Mouse (Mus musculus): ENCODE data around the gene Art5. TPM values are rescaled to one million over a fixed set of nuclear protein-coding genes. Genes with fewer than 3 reads are reported as not detected.
A peak's percentile ranks its signal among the peaks of the same experiment; 100 is the strongest.
"Not testable (repeated sequence)": the region's sequence is repeated elsewhere in the genome, so short reads cannot be mapped to it uniquely, and the experiment has no call there.

Gene Art5
- polyA plus RNA-seq, 1 experiment = 0.33 TPM

DNA sequence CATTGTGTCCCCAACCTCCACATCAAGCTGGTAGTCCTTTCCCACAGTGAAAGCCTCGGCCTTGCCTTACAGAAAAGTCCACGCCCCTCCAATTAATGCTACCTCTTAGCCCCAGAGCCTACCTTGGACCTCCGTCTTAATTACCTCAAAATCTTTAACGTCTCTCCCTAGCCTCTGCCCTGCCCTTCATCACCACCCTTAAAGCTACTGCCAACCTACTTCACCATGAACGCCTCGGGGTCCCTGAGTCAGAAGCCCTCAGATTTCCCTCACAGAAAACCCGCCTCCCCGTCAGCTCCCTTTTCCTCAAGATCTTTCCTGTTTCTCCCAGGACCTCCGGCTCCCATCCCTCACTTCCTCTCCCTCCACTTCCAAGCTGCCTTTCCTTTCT lies 44.6 kb downstream of the Art5 start:
- H3K27me3 ChIP-seq (replicated peaks; ENCODE audit: control insufficient read depth, insufficient read depth, low read length) = no peaks in the 10 kb centered on the region
- H3K27ac ChIP-seq (ENCODE audit: insufficient read depth, low read depth, low read length) = peak overlapping the region; percentile 33; the same call in 1 of the 2 replicates
- under 1% methylated on average over 9 of the region's 9 CpGs for WGBS
- H3K36me3 ChIP-seq (ENCODE audit: control insufficient read depth, insufficient read depth, low read length) = no peaks in the 10 kb centered on the region
- peaks cover 2% of the 10 kb centered on the region; the same call in 1 of the 2 replicates for H3K4me1 ChIP-seq (ENCODE audit: control insufficient read depth, insufficient read depth, low read length)
- no peak for TF ChIP-seq POLR2A (IDR thresholded peaks at IDR 0.05; ENCODE audit: low read depth, low read length)
- no peak for TF ChIP-seq CTCF (conservative IDR thresholded peaks at IDR 0.05; ENCODE audit: insufficient read depth, insufficient read length, low read depth, low read length)
- DNase-seq = no peak
- H3K4me3 ChIP-seq (ENCODE audit: insufficient read depth, low read depth, low read length) = peak overlapping the region; percentile 69

DNA sequence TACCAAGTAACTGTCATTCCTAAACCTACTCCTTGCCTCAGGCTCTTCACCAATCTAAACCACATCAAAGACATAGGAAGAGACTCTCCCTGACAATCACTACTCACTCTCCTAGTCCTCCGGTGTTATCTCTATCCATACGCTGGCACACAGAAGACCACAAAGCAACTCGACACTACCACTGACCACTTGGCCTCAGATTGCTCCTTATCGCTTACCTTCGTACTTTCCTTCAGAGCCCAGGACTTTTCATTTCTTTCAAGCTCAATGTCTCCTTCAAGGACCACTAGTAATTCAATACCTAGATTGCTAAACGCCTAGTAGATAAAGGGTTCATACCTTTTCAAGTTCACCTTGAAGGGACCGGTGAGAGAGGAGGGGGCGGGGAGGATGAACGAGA lies 45.4 kb downstream of the Art5 start:
- 64% methylated on average over 9 of the region's 9 CpGs for WGBS
- TF ChIP-seq POLR2A (IDR thresholded peaks at IDR 0.05; ENCODE audit: low read depth, low read length) (no peak), CTCF (conservative IDR thresholded peaks at IDR 0.05; ENCODE audit: insufficient read depth, insufficient read length, low read depth, low read length) (no peak)
- H3K27me3 ChIP-seq (replicated peaks; ENCODE audit: control insufficient read depth, insufficient read depth, low read length) = no peaks in the 10 kb centered on the region
- peaks cover 2% of the 10 kb centered on the region; the same call in 1 of the 2 replicates for H3K4me1 ChIP-seq (ENCODE audit: control insufficient read depth, insufficient read depth, low read length)
- H3K27ac ChIP-seq (ENCODE audit: insufficient read depth, low read depth, low read length) = no peak overlapping the region
- no peaks in the 10 kb centered on the region for H3K36me3 ChIP-seq (ENCODE audit: control insufficient read depth, insufficient read depth, low read length)
- DNase-seq = no peak
- no peak overlapping the region for H3K4me3 ChIP-seq (ENCODE audit: insufficient read depth, low read depth, low read length)

DNA sequence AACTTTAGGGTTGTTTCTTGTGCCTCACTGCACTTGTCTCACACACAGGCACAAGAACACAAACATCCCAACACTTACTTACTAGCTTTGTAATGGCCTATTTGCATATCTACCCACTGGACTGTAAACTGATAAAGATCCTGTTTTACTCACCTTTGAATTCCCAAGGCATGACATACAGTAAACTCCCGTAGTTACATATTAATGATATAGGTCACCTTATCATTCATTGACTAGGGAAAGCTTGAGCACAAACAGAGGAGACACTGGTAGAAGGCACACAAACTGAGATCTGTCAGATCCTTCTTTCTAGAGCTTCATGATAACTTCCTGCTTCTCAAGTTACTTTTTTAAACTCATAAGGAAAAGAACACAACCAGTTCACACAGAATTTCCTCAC lies 47.1 kb downstream of the Art5 start:
- DNase-seq = no peak
- H3K27me3 ChIP-seq (replicated peaks; ENCODE audit: control insufficient read depth, insufficient read depth, low read length) = no peaks in the 10 kb centered on the region
- H3K4me1 ChIP-seq (ENCODE audit: control insufficient read depth, insufficient read depth, low read length) = peaks cover 2% of the 10 kb centered on the region; the same call in 1 of the 2 replicates
- 19% methylated on average over 1 of the region's 1 CpGs for WGBS
- no peak overlapping the region for H3K27ac ChIP-seq (ENCODE audit: insufficient read depth, low read depth, low read length)
- no peak overlapping the region for H3K4me3 ChIP-seq (ENCODE audit: insufficient read depth, low read depth, low read length)
- TF ChIP-seq CTCF (conservative IDR thresholded peaks at IDR 0.05; ENCODE audit: insufficient read depth, insufficient read length, low read depth, low read length) = no peak
- no peaks in the 10 kb centered on the region for H3K36me3 ChIP-seq (ENCODE audit: control insufficient read depth, insufficient read depth, low read length)

DNA sequence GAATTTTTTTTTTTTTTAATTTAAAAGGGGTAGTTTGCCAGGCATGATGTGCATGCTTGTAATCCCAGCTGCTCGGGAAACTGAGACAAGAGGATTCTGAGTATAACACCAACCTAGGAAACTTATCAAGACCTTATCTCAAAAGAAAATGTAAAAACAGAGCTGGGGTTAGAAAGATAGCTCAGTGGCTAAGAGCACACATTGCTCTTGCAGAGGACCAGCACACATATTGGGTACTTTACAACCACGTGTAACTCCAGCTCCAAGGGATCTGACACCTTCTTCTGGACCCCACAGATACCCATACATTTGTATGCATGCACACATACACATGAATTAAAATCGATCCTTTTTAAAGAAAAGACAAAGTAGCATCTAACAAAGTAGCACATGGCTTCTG lies 47.9 kb downstream of the Art5 start:
- 78% methylated on average over 3 of the region's 3 CpGs for WGBS
- no peak for TF ChIP-seq CTCF (conservative IDR thresholded peaks at IDR 0.05; ENCODE audit: insufficient read depth, insufficient read length, low read depth, low read length)
- TF ChIP-seq POLR2A (IDR thresholded peaks at IDR 0.05; ENCODE audit: low read depth, low read length) = no peak
- DNase-seq = no peak
- Histone ChIP-seq H3K27me3 (replicated peaks; ENCODE audit: control insufficient read depth, insufficient read depth, low read length) (no peaks in the 10 kb centered on the region), H3K27ac (ENCODE audit: insufficient read depth, low read depth, low read length) (no peak overlapping the region), H3K4me1 (ENCODE audit: control insufficient read depth, insufficient read depth, low read length) (peaks cover 2% of the 10 kb centered on the region; the same call in 1 of the 2 replicates), H3K36me3 (ENCODE audit: control insufficient read depth, insufficient read depth, low read length) (no peaks in the 10 kb centered on the region), H3K4me3 (ENCODE audit: insufficient read depth, low read depth, low read length) (no peak overlapping the region)

DNA sequence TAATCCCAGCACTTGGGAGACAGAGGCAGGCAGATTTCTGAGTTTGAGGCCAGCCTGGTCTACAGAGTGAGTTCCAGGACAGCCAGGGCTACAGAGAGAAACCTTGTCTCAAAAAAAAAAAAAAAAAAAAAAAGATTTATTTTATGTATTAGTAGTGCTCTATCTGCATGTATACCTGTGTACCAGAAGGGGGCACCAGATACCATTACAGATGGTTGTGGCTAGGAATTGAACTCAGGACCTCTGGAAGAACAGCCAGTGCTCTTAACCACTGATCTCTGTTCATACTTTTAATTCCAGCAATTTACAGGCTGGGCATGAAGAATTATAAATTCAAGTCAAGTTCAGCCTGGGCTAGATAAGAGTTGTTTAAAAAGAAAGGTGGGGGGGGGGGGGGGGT lies 60.8 kb downstream of the Art5 start:
- not testable (repeated sequence) for H3K36me3 ChIP-seq (ENCODE audit: control insufficient read depth, insufficient read depth, low read length); H3K27me3 ChIP-seq (replicated peaks; ENCODE audit: control insufficient read depth, insufficient read depth, low read length); H3K27ac ChIP-seq (ENCODE audit: insufficient read depth, low read depth, low read length); H3K4me3 ChIP-seq (ENCODE audit: insufficient read depth, low read depth, low read length); H3K4me1 ChIP-seq (ENCODE audit: control insufficient read depth, insufficient read depth, low read length)
- DNase-seq = peak; percentile 15

Other genes starting within 250 kb of the Art5 start
- 40.2 and 42.6 TPM in 2 replicates for gene Anapc15, start 245.8 kb downstream of the Art5 start, polyA plus RNA-seq (2012; rRNA removed)
- gene Folr1, start 238.7 kb downstream of the Art5 start, polyA plus RNA-seq (2012; rRNA removed) = 942 and 1,044 TPM in 2 replicates
- 255 and 267 TPM in 2 replicates for gene Lamtor1, start 203.6 kb downstream of the Art5 start, polyA plus RNA-seq (2012; rRNA removed)
- 0.09 and 0.14 TPM in 2 replicates for gene Tomt, start 203.1 kb downstream of the Art5 start, polyA plus RNA-seq (2012; rRNA removed)
- 19.6 and 21.6 TPM in 2 replicates for gene Lrrc51, start 175.6 kb downstream of the Art5 start, polyA plus RNA-seq (2012; rRNA removed)
- 71.8 and 77.5 TPM in 2 replicates for gene Numa1, start 175.4 kb downstream of the Art5 start, polyA plus RNA-seq (2012; rRNA removed)
- 18.9 and 22.9 TPM in 2 replicates for gene Il18bp, start 90.8 kb downstream of the Art5 start, polyA plus RNA-seq (2012; rRNA removed)
- 42.7 and 43.8 TPM in 2 replicates for gene Rnf121, start 44.0 kb downstream of the Art5 start, polyA plus RNA-seq (2012; rRNA removed)
- 12.3 and 13.2 TPM in 2 replicates for gene Xndc1, start 44.0 kb downstream of the Art5 start, polyA plus RNA-seq (2012; rRNA removed)
- gene Xntrpc, start 43.8 kb downstream of the Art5 start, polyA plus RNA-seq (2012; rRNA removed) = 1.8 and 2.5 TPM in 2 replicates
- gene Trpc2, start 26.4 kb downstream of the Art5 start, polyA plus RNA-seq (2012; rRNA removed) = not detected in 2 replicates
- gene Art1, start 7.7 kb downstream of the Art5 start, polyA plus RNA-seq (2012; rRNA removed) = 0.08 and 3.8 TPM in 2 replicates
- 0.03 TPM in 1 of 2 replicates, not detected in the other for gene Chrna10, start 7.3 kb upstream of the Art5 start, polyA plus RNA-seq (2012; rRNA removed)
- 13.0 and 13.3 TPM in 2 replicates for gene Nup98, start 100.7 kb upstream of the Art5 start, polyA plus RNA-seq (2012; rRNA removed)
- 50.8 and 65.9 TPM in 2 replicates for gene Pgap2, start 100.7 kb upstream of the Art5 start, polyA plus RNA-seq (2012; rRNA removed)
- 39.2 and 52.3 TPM in 2 replicates for gene Rhog, start 146.6 kb upstream of the Art5 start, polyA plus RNA-seq (2012; rRNA removed)
- gene Stim1, start 158.3 kb upstream of the Art5 start, polyA plus RNA-seq (2012; rRNA removed) = 33.6 and 37.0 TPM in 2 replicates

Data from kidney, adult 2 months (tissue).